Mouse (Mus musculus): ENCODE data around the gene Gjb3.

DNA sequence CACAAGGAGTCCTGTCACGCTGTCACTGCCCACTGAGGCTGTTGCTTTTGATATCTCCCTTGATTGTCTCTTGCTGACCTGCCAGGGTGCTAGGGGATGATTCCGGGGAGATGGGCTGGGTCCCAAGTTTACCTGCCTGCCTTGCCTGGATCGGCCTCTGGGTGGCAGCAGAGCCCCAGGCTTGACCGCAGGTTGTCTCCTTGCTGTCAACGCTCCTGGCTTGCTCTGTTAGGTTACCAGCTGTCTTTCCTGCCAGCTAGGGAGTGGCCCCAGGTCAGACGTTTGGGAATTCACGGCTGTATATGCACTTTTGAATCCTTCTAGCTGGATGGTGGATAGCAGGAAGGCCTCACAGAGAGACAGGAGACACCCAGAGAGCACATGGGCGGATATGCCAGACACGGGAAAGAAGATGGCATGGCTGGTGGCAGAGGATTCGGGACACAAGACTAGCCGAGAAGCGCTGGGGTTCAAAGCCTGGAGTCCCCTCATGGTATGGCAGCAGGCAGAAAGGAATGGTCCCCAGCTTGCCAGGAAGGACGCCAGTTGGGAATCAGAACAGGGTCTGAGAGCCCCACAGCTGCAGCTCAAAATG is 37.8 kb upstream of the Gjb3 start:
- peak; percentile 79 for TF ChIP-seq CTCF (IDR thresholded peaks at IDR 0.05; ENCODE audit: borderline replicate concordance, control insufficient read depth, extremely low read depth, insufficient read depth, low read length, poor library complexity)
- TF ChIP-seq POLR2A (IDR thresholded peaks at IDR 0.05; ENCODE audit: control insufficient read depth, extremely low read depth, insufficient read depth, low read length, poor library complexity), result no peak

Data from thymus, adult 2 months (tissue).